Mouse (Mus musculus): ENCODE data around the gene Lrch1. TPM values are rescaled to one million over a fixed set of nuclear protein-coding genes. Genes with fewer than 3 reads are reported as not detected.
A peak's percentile ranks its signal among the peaks of the same experiment; 100 is the strongest.

Gene Lrch1
- 15.9 and 16.8 TPM in 2 replicates for total RNA-seq (2017)

GRCm38 (mm10) chr14:74947376-74948013, at the start of gene Lrch1:
TSS of gene Lrch1 (minus strand) at chr14:74947876.
- peak; percentile 64 for ATAC-seq (replicated peaks; ENCODE audit: low read depth, poor library complexity, severe bottlenecking)

GRCm38 (mm10) chr14:74997041-74997440, 49.4 kb upstream of the Lrch1 start:
- ATAC-seq (replicated peaks; ENCODE audit: low read depth, poor library complexity, severe bottlenecking), result no peak

GRCm38 (mm10) chr14:74996556-74996955, 48.9 kb upstream of the Lrch1 start:
- ATAC-seq (replicated peaks; ENCODE audit: low read depth, poor library complexity, severe bottlenecking), result peak; percentile 62

- peak; percentile 73; the same call in 1 of the 2 replicates for ATAC-seq (replicated peaks; ENCODE audit: low read depth, poor library complexity, severe bottlenecking)
Measured at GRCm38 (mm10) chr14:74990504-74990903, 42.8 kb upstream of the Lrch1 start.

- ATAC-seq (replicated peaks; ENCODE audit: low read depth, poor library complexity, severe bottlenecking), result no peak
Measured at GRCm38 (mm10) chr14:74989909-74990308, 42.2 kb upstream of the Lrch1 start.

GRCm38 (mm10) chr14:74989322-74989721, 41.6 kb upstream of the Lrch1 start:
- ATAC-seq (replicated peaks; ENCODE audit: low read depth, poor library complexity, severe bottlenecking), result peak; percentile 74

- no peak for ATAC-seq (replicated peaks; ENCODE audit: low read depth, poor library complexity, severe bottlenecking)
Measured at GRCm38 (mm10) chr14:74986527-74986926, 38.9 kb upstream of the Lrch1 start.

GRCm38 (mm10) chr14:74985658-74986057, 38.0 kb upstream of the Lrch1 start:
- ATAC-seq (replicated peaks; ENCODE audit: low read depth, poor library complexity, severe bottlenecking), result no peak

- ATAC-seq (replicated peaks; ENCODE audit: low read depth, poor library complexity, severe bottlenecking), result 0 out of 2 replicates have a peak, but pooled peaks have one; percentile 33
Measured at GRCm38 (mm10) chr14:74984817-74985391, 37.2 kb upstream of the Lrch1 start.

GRCm38 (mm10) chr14:74983079-74983478, 35.4 kb upstream of the Lrch1 start:
- ATAC-seq (replicated peaks; ENCODE audit: low read depth, poor library complexity, severe bottlenecking), result 0 out of 2 replicates have a peak, but pooled peaks have one; percentile 22

GRCm38 (mm10) chr14:74981016-74981415, 33.3 kb upstream of the Lrch1 start:
- no peak for ATAC-seq (replicated peaks; ENCODE audit: low read depth, poor library complexity, severe bottlenecking)

GRCm38 (mm10) chr14:74976972-74977371, 29.3 kb upstream of the Lrch1 start:
- ATAC-seq (replicated peaks; ENCODE audit: low read depth, poor library complexity, severe bottlenecking), result peak; percentile 44

GRCm38 (mm10) chr14:74974136-74974651, 26.5 kb upstream of the Lrch1 start:
- peak; percentile 30; the same call in 1 of the 2 replicates for ATAC-seq (replicated peaks; ENCODE audit: low read depth, poor library complexity, severe bottlenecking)

- ATAC-seq (replicated peaks; ENCODE audit: low read depth, poor library complexity, severe bottlenecking), result no peak
Measured at GRCm38 (mm10) chr14:74972687-74973086, 25.0 kb upstream of the Lrch1 start.

GRCm38 (mm10) chr14:74972216-74972615, 24.5 kb upstream of the Lrch1 start:
- peak; percentile 34; the same call in 1 of the 2 replicates for ATAC-seq (replicated peaks; ENCODE audit: low read depth, poor library complexity, severe bottlenecking)

GRCm38 (mm10) chr14:74963402-74963764, 15.7 kb upstream of the Lrch1 start:
- no peak for ATAC-seq (replicated peaks; ENCODE audit: low read depth, poor library complexity, severe bottlenecking)

GRCm38 (mm10) chr14:74962713-74963401, 15.2 kb upstream of the Lrch1 start:
- no peak for ATAC-seq (replicated peaks; ENCODE audit: low read depth, poor library complexity, severe bottlenecking)

GRCm38 (mm10) chr14:74960568-74960967, 12.9 kb upstream of the Lrch1 start:
- ATAC-seq (replicated peaks; ENCODE audit: low read depth, poor library complexity, severe bottlenecking), result no peak

GRCm38 (mm10) chr14:74956702-74957101, 9.0 kb upstream of the Lrch1 start:
- ATAC-seq (replicated peaks; ENCODE audit: low read depth, poor library complexity, severe bottlenecking), result no peak

GRCm38 (mm10) chr14:74956234-74956633, 8.6 kb upstream of the Lrch1 start:
- no peak for ATAC-seq (replicated peaks; ENCODE audit: low read depth, poor library complexity, severe bottlenecking)
